Mouse (Mus musculus): ENCODE data around the gene Mast4. TPM values are rescaled to one million over a fixed set of nuclear protein-coding genes. Genes with fewer than 3 reads are reported as not detected.

Mast4 gene
- polyA plus RNA-seq, 1 experiment from 2014 or later = 20.3 TPM

- H3K4me3 ChIP-seq (replicated peaks) = no peak overlapping the region
- H3K36me3 ChIP-seq = no peaks in the 10 kb centered on the region
- H3K27ac ChIP-seq = no peak overlapping the region
- ATAC-seq = no peak
- no peak overlapping the region for H3K4me2 ChIP-seq (replicated peaks)
- no peaks in the 10 kb centered on the region for H3K4me1 ChIP-seq (replicated peaks)
- H3K9me3 ChIP-seq = no peaks in the 10 kb centered on the region
- 82% methylated on average over 1 of the region's 1 CpGs for WGBS
- H3K27me3 ChIP-seq (replicated peaks) = no peaks in the 10 kb centered on the region
- H3K9ac ChIP-seq = no peak overlapping the region
These were observed 332.5 kb downstream of the Mast4 start for GRCm38 (mm10) chr13:103001831-103002230.

GRCm38 (mm10) chr13:103000891-103001290, 333.4 kb downstream of the Mast4 start:
- 73% methylated on average over 7 of the region's 7 CpGs for WGBS
- Histone ChIP-seq H3K9me3 (no peaks in the 10 kb centered on the region), H3K9ac (no peak overlapping the region), H3K4me3 (replicated peaks) (no peak overlapping the region), H3K4me2 (replicated peaks) (no peak overlapping the region), H3K27ac (no peak overlapping the region), H3K36me3 (no peaks in the 10 kb centered on the region), H3K4me1 (replicated peaks) (no peaks in the 10 kb centered on the region), H3K27me3 (replicated peaks) (no peaks in the 10 kb centered on the region)
- ATAC-seq = no peak

GRCm38 (mm10) chr13:102994098-102994497, 340.2 kb downstream of the Mast4 start:
- H3K9ac ChIP-seq = no peak overlapping the region
- WGBS = 85% methylated on average over 11 of the region's 11 CpGs
- H3K36me3 ChIP-seq = no peaks in the 10 kb centered on the region
- H3K4me3 ChIP-seq (replicated peaks) = no peak overlapping the region
- H3K27me3 ChIP-seq (replicated peaks) = no peaks in the 10 kb centered on the region
- no peak overlapping the region for H3K4me2 ChIP-seq (replicated peaks)
- no peak overlapping the region for H3K27ac ChIP-seq
- no peak for ATAC-seq
- no peaks in the 10 kb centered on the region for H3K9me3 ChIP-seq
- no peaks in the 10 kb centered on the region for H3K4me1 ChIP-seq (replicated peaks)

GRCm38 (mm10) chr13:102992680-102993423, 341.4 kb downstream of the Mast4 start:
- H3K4me1 ChIP-seq (replicated peaks) = no peaks in the 10 kb centered on the region
- H3K36me3 ChIP-seq = no peaks in the 10 kb centered on the region
- no peak overlapping the region for H3K9ac ChIP-seq
- no peaks in the 10 kb centered on the region for H3K9me3 ChIP-seq
- H3K4me3 ChIP-seq (replicated peaks) = no peak overlapping the region
- H3K27ac ChIP-seq = no peak overlapping the region
- 90% methylated on average over 7 of the region's 7 CpGs for WGBS
- no peaks in the 10 kb centered on the region for H3K27me3 ChIP-seq (replicated peaks)
- H3K4me2 ChIP-seq (replicated peaks) = no peak overlapping the region
- no peak for ATAC-seq

GRCm38 (mm10) chr13:102991928-102992327, 342.4 kb downstream of the Mast4 start:
- H3K4me2 ChIP-seq (replicated peaks) = no peak overlapping the region
- no peak overlapping the region for H3K27ac ChIP-seq
- ATAC-seq = no peak
- WGBS = 54% methylated on average over 11 of the region's 11 CpGs
- no peaks in the 10 kb centered on the region for H3K4me1 ChIP-seq (replicated peaks)
- no peak overlapping the region for H3K4me3 ChIP-seq (replicated peaks)
- H3K27me3 ChIP-seq (replicated peaks) = no peaks in the 10 kb centered on the region
- no peaks in the 10 kb centered on the region for H3K36me3 ChIP-seq
- no peaks in the 10 kb centered on the region for H3K9me3 ChIP-seq
- no peak overlapping the region for H3K9ac ChIP-seq

GRCm38 (mm10) chr13:102991196-102991595, 343.1 kb downstream of the Mast4 start:
- no peak overlapping the region for H3K4me3 ChIP-seq (replicated peaks)
- WGBS = 78% methylated on average over 7 of the region's 7 CpGs
- H3K9ac ChIP-seq = no peak overlapping the region
- no peaks in the 10 kb centered on the region for H3K9me3 ChIP-seq
- no peak overlapping the region for H3K27ac ChIP-seq
- H3K4me1 ChIP-seq (replicated peaks) = no peaks in the 10 kb centered on the region
- H3K36me3 ChIP-seq = no peaks in the 10 kb centered on the region
- H3K27me3 ChIP-seq (replicated peaks) = no peaks in the 10 kb centered on the region
- H3K4me2 ChIP-seq (replicated peaks) = no peak overlapping the region
- no peak for ATAC-seq

- H3K4me1 ChIP-seq (replicated peaks) = no peaks in the 10 kb centered on the region
- WGBS = 62% methylated on average over 1 of the region's 1 CpGs
- no peak overlapping the region for H3K4me3 ChIP-seq (replicated peaks)
- no peaks in the 10 kb centered on the region for H3K27me3 ChIP-seq (replicated peaks)
- H3K9me3 ChIP-seq = no peaks in the 10 kb centered on the region
- H3K36me3 ChIP-seq = no peaks in the 10 kb centered on the region
- no peak overlapping the region for H3K27ac ChIP-seq
- H3K9ac ChIP-seq = no peak overlapping the region
- H3K4me2 ChIP-seq (replicated peaks) = no peak overlapping the region
- ATAC-seq = no peak
These were observed 344.2 kb downstream of the Mast4 start for GRCm38 (mm10) chr13:102990085-102990484.

GRCm38 (mm10) chr13:102989616-102990015, 344.7 kb downstream of the Mast4 start:
- Histone ChIP-seq H3K4me3 (replicated peaks) (no peak overlapping the region), H3K4me2 (replicated peaks) (no peak overlapping the region), H3K27me3 (replicated peaks) (no peaks in the 10 kb centered on the region), H3K4me1 (replicated peaks) (no peaks in the 10 kb centered on the region), H3K9me3 (no peaks in the 10 kb centered on the region), H3K36me3 (no peaks in the 10 kb centered on the region), H3K9ac (no peak overlapping the region), H3K27ac (no peak overlapping the region)
- 84% methylated on average over 11 of the region's 11 CpGs for WGBS
- ATAC-seq = no peak

GRCm38 (mm10) chr13:102988976-102989375, 345.3 kb downstream of the Mast4 start:
- Histone ChIP-seq H3K4me1 (replicated peaks) (no peaks in the 10 kb centered on the region), H3K4me3 (replicated peaks) (no peak overlapping the region), H3K4me2 (replicated peaks) (no peak overlapping the region), H3K27ac (no peak overlapping the region), H3K36me3 (no peaks in the 10 kb centered on the region), H3K27me3 (replicated peaks) (no peaks in the 10 kb centered on the region), H3K9me3 (no peaks in the 10 kb centered on the region), H3K9ac (no peak overlapping the region)
- 93% methylated on average over 4 of the region's 4 CpGs for WGBS
- ATAC-seq = no peak

- ATAC-seq = no peak
- no peak overlapping the region for H3K9ac ChIP-seq
- H3K9me3 ChIP-seq = no peaks in the 10 kb centered on the region
- H3K27me3 ChIP-seq (replicated peaks) = no peaks in the 10 kb centered on the region
- WGBS = 70% methylated on average over 11 of the region's 11 CpGs
- H3K4me2 ChIP-seq (replicated peaks) = no peak overlapping the region
- no peaks in the 10 kb centered on the region for H3K36me3 ChIP-seq
- H3K4me1 ChIP-seq (replicated peaks) = no peaks in the 10 kb centered on the region
- no peak overlapping the region for H3K4me3 ChIP-seq (replicated peaks)
- H3K27ac ChIP-seq = no peak overlapping the region
These were observed 345.9 kb downstream of the Mast4 start for GRCm38 (mm10) chr13:102988251-102988895.

- H3K9ac ChIP-seq = no peak overlapping the region
- no peak overlapping the region for H3K4me2 ChIP-seq (replicated peaks)
- WGBS = 97% methylated on average over 4 of the region's 4 CpGs
- no peak overlapping the region for H3K4me3 ChIP-seq (replicated peaks)
- no peaks in the 10 kb centered on the region for H3K36me3 ChIP-seq
- ATAC-seq = no peak
- no peaks in the 10 kb centered on the region for H3K27me3 ChIP-seq (replicated peaks)
- H3K9me3 ChIP-seq = no peaks in the 10 kb centered on the region
- no peaks in the 10 kb centered on the region for H3K4me1 ChIP-seq (replicated peaks)
- H3K27ac ChIP-seq = no peak overlapping the region
These were observed 349.7 kb downstream of the Mast4 start for GRCm38 (mm10) chr13:102984550-102984949.

- H3K4me1 ChIP-seq (replicated peaks) = no peaks in the 10 kb centered on the region
- no peak overlapping the region for H3K4me2 ChIP-seq (replicated peaks)
- no peaks in the 10 kb centered on the region for H3K9me3 ChIP-seq
- no peak overlapping the region for H3K9ac ChIP-seq
- no peak overlapping the region for H3K27ac ChIP-seq
- H3K27me3 ChIP-seq (replicated peaks) = no peaks in the 10 kb centered on the region
- no peak overlapping the region for H3K4me3 ChIP-seq (replicated peaks)
- ATAC-seq = no peak
- H3K36me3 ChIP-seq = no peaks in the 10 kb centered on the region
- 75% methylated on average over 5 of the region's 5 CpGs for WGBS
These were observed 360.4 kb downstream of the Mast4 start for GRCm38 (mm10) chr13:102973853-102974252.

- Histone ChIP-seq H3K27ac (no peak overlapping the region), H3K36me3 (no peaks in the 10 kb centered on the region), H3K4me2 (replicated peaks) (no peak overlapping the region), H3K9me3 (no peaks in the 10 kb centered on the region), H3K9ac (no peak overlapping the region), H3K4me1 (replicated peaks) (no peaks in the 10 kb centered on the region), H3K4me3 (replicated peaks) (no peak overlapping the region), H3K27me3 (replicated peaks) (no peaks in the 10 kb centered on the region)
- WGBS = 93% methylated on average over 6 of the region's 6 CpGs
- ATAC-seq = no peak
These were observed 370.8 kb downstream of the Mast4 start for GRCm38 (mm10) chr13:102963471-102963870.
